Mouse (Mus musculus) layer of hippocampus, postnatal 25 days (tissue): ENCODE data around the gene Stx12. TPM values are rescaled to one million over a fixed set of nuclear protein-coding genes. Genes with fewer than 3 reads are reported as not detected.
A peak's percentile ranks its signal among the peaks of the same experiment; 100 is the strongest.

Experiments
- DNase-seq, 2 experiments: peaks; one replicate each; pipeline ENCODE4 v3.0.0; 2022; ENCODE audit warnings: mixed read lengths in 2 of 2, low spot score in 1 of 2; ENCODE audit errors: extremely low spot score in 1 of 2
- total RNA-seq, 2 experiments: library from RNA; stranded (reverse); gene quantifications; 2 replicates each; pipeline ENCODE4 v1.2.3; 2021

The Stx12 gene
- total RNA-seq, 2 experiments from 2014 or later = 99.7 to 106 TPM

GRCm38 (mm10) chr4:132871116-132871515, 13.2 kb downstream of the Stx12 start:
- no peak for DNase-seq

- no peak for DNase-seq
Measured at GRCm38 (mm10) chr4:132864856-132865255, 19.5 kb downstream of the Stx12 start.

- DNase-seq = no peak
Measured at GRCm38 (mm10) chr4:132863012-132863411, 21.3 kb downstream of the Stx12 start.

GRCm38 (mm10) chr4:132860880-132861279, 23.4 kb downstream of the Stx12 start:
- no peak for DNase-seq

- DNase-seq = no peak
Measured at GRCm38 (mm10) chr4:132843705-132844071, 40.6 kb downstream of the Stx12 start.

DNA sequence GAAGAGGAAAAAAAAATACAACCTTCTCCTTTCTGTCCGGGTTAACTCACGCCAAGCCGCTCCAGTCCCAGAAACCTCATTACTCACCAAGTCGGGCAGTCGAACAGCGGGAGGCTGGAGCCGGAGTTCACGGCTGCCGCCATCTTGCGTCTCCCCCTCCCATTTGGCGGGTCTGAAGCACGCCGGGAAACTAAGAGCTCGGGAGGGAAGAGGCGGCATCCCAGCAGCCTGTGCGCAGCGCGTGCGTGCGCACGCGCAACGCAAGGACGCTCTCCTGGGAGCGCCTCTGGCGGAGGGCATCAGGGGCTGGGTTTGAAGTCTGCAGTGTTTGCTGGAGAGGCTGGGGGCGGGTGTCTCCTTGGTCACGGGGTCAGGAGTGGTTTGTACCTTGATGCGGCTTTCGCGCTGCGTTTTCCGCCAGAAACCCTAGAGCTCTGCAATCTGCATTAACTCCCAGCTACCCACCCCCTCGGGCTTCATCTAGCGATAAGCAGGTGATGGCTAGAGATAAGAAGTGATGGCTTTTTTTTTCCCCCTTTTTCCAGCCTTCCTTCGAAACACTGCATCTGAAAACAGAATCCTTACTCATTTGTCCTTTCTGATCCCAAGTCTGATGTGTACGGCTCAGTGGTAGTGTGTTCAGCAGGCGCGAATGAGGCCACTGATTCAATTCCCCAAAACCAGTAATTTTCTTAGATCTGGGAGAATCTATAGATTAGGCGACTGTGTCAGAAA, 41.2 kb downstream of the Stx12 start, which contains the start of gene Ppp1r8:
Gene Ppp1r8 (minus strand): TSS at position 200 of the 735 bp plus-strand sequence.
- peak; percentile 79 to 80 for DNase-seq

GRCm38 (mm10) chr4:132842281-132842906, 41.9 kb downstream of the Stx12 start:
- DNase-seq = peak; percentile 13 to 15

DNA sequence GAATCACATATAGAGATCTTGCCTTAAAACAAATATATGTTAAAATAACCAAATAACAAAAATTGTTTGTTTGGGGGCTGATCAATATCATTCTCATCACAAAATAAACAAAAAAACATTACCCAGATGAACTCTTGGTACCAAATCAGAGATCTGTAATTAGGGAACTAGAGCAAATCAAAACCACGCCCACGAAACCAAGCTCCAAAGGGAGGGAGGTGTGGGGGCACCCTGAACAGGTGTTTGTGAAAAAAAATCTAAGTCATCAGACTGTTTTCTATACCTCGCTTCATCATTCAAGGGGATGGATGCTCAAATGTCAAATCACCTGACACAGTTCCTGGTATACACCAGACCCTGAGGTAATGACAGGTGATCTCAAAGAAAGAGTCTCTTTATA, 42.8 kb downstream of the Stx12 start:
- no peak for DNase-seq

GRCm38 (mm10) chr4:132823614-132824366, 60.5 kb downstream of the Stx12 start:
- DNase-seq = peak; percentile 38 to 76

DNA sequence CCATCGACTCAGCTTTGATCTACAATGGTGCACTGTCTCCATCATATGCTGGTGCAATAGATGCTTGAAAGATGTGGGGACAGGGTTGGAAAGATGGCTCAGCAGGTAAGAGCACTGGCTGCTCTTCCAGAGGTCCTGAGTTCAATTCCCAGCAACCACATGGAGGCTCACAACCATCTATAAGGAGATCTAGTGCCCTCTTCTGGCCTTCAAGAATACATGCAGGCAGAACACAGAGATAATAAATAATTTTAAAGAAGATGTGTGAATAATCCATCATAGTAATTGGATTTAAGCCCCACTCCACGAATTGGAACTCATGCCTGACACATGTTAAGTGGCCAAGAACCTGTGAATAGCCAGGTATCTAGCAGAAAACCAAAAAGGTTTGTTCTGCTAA, 65.9 kb downstream of the Stx12 start:
- DNase-seq = no peak

DNA sequence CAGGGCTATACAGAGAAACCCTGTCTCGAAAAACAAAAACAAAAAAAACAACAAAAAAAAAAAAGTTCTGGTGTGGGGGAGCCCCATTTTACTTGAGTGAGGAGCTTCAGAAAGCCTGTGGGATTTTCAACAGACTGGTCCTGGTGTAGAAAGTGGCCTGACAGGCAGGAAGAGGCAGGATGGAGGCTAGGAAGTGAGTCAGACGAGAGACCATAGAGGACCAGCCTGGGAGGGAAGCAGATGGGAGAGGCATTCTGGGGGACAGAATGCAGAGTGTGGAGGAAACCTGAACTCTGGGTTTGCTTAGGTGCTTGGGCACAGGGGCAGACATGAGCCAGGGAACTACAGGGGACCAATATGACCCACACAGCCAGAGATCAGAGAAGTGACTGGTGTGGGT, 67.5 kb downstream of the Stx12 start:
- no peak for DNase-seq

- no peak for DNase-seq
Measured at GRCm38 (mm10) chr4:132816404-132816803, 67.9 kb downstream of the Stx12 start.

GRCm38 (mm10) chr4:132809621-132810020, 74.7 kb downstream of the Stx12 start:
- no peak for DNase-seq

GRCm38 (mm10) chr4:132807771-132808641, 76.3 kb downstream of the Stx12 start:
- DNase-seq = no peak

GRCm38 (mm10) chr4:132806620-132807191, 77.6 kb downstream of the Stx12 start:
- DNase-seq = no peak

DNA sequence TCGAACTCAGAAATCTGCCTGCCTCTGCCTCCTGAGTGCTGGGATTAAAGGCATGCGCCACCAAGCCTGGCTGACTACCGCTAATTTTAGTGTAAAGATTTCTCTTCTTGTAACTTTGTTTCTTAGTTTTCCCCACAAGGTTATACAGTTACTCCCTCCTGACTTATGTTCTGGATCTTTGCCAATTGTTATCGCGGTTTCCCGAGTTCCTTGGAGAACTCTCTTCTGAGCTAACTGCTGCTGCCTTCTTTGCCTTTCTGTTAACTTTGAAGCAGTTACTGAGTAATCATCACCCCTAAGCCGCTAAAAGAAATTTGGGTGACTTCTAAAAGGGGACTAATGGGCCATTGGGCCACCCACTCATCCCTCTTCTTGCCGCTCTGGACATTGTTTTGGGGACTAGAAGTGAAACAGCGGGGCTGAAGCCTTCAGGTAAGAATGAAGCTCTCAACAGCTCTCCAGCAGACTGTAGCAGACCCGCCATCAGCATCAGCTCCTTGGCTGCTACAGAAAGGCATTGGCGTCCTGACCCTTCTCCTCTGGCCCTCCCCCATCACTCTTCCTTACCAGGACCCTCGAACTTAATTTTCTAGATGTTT, 78.6 kb downstream of the Stx12 start:
- no peak for DNase-seq

DNA sequence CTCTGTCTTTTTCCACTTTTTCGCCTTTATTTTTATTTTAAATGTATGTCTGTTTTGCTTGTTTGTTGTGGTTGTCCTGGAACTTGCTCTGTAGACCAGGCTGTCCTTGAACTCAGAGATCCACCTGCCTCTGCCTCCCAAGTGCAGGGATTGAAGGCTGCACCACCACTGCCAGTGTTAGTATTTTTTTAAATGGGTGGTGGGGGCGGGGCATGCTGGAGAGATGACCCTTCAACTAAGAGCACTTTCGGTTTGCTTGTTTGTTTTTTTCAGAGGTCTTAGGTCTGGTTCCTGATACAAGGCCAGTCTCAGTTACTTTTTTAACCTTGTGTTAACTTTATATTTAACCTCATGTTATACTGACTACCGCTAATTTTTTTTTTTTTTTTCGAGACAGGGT, 79.2 kb downstream of the Stx12 start:
- no peak for DNase-seq

GRCm38 (mm10) chr4:132804331-132804730, 80.0 kb downstream of the Stx12 start:
- no peak for DNase-seq

- DNase-seq = no peak
Measured at GRCm38 (mm10) chr4:132803876-132804275, 80.4 kb downstream of the Stx12 start.
